Mouse (Mus musculus) lung, embryonic 14.5 days (tissue): ENCODE measurements at regions not wholly inside any gene's neighbourhood (a gene's known extent, or its start where the extent isn't known, plus 50 kb on each side); places are given as distances from the start of the nearest gene placed in this dataset.

Experiments
- ATAC-seq: fragments of 200-750 bp; cut with Nextera tagmentation; 2 replicates; pipeline ENCODE4 v1.8.0; 2017; ENCODE audit warnings: mild to moderate bottlenecking, moderate TSS enrichment, moderate library complexity; ENCODE audit not compliant: insufficient read depth
- DNase-seq: peaks from one replicate; pipeline ENCODE4 v3.0.0-alpha.2; 2015
- H3K27ac ChIP-seq: fragments of 300-500 bp; sonication (generic); 2 replicates; pipeline ENCODE4 v1.5.1; 2014; ENCODE audit warnings: low read depth, mild to moderate bottlenecking, moderate library complexity
- H3K27me3 ChIP-seq: fragments of 300-500 bp; sonication (generic); 2 replicates; pipeline ENCODE4 v1.6.1; 2014; ENCODE audit warnings: low read length, control low read depth; ENCODE audit not compliant: insufficient read depth
- H3K36me3 ChIP-seq: fragments of 300-500 bp; sonication (generic); 2 replicates; pipeline ENCODE4 v1.6.1; 2014; ENCODE audit warnings: control low read depth; ENCODE audit not compliant: insufficient read depth
- H3K4me1 ChIP-seq: fragments of 300-500 bp; sonication (generic); 2 replicates; pipeline ENCODE4 v1.6.1; 2014; ENCODE audit warnings: antibody characterized with exemption, control low read depth; ENCODE audit not compliant: insufficient read depth
- H3K4me2 ChIP-seq: fragments of 300-500 bp; sonication (generic); 2 replicates; pipeline ENCODE4 v1.6.1; 2014; ENCODE audit warnings: mild to moderate bottlenecking
- H3K4me3 ChIP-seq: fragments of 300-500 bp; sonication (generic); 2 replicates; pipeline ENCODE4 v1.5.1; 2014; ENCODE audit warnings: low read depth, low read length
- H3K9ac ChIP-seq: fragments of 300-500 bp; sonication (generic); 2 replicates; pipeline ENCODE4 v1.6.1; 2014
- H3K9me3 ChIP-seq: fragments of 300-500 bp; sonication (generic); 2 replicates; pipeline ENCODE4 v1.6.1; 2016; ENCODE audit warnings: low read depth, low read length, control low read depth
- CTCF ChIP-seq: IDR thresholded peaks from 2 replicates; pipeline ENCODE4 v1.5.1; 2016; ENCODE audit warnings: antibody characterized with exemption, low read depth
- WGBS: fragments of 180-500 bp; shearing (Covaris S2); extraction: QIAGEN DNeasy Blood & Tissue Kit; methylation state at CpG from one replicate; pipeline ENCODE4 v1.1.7; 2014; 5-methylcytosine and 5-hydroxymethylcytosine counted together

DNA sequence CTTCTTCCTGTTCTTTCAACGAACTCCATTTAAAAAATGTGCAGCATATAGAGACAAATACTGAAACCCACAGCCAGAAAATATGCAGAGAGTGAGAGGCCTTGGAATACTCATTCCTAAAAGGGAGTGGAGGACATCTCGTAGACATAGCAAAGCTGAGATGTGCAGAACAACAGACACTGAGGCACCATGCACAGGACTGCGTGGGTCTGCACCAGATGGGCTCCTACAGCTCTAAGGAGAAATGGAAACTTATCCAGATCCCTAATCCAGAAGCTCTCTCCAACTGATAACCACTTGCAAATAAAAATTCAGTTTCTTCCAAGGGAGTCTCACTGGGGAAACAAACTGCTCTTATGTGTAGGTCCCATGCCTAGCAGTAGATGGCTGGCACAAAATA is 101.6 kb downstream of the Slc25a24 start:
- DNase-seq (no peak), ATAC-seq (no peak)
- no peak for TF ChIP-seq CTCF
- no peaks in the 10 kb centered on the region for H3K9me3 ChIP-seq
- H3K4me3 ChIP-seq = no peak overlapping the region
- H3K27me3 ChIP-seq = no peaks in the 10 kb centered on the region
- H3K4me1 ChIP-seq = no peaks in the 10 kb centered on the region
- no peak overlapping the region for H3K4me2 ChIP-seq
- no peak overlapping the region for H3K9ac ChIP-seq
- H3K36me3 ChIP-seq = no peaks in the 10 kb centered on the region
- no peak overlapping the region for H3K27ac ChIP-seq
- WGBS = 78% methylated on average over 3 of the region's 3 CpGs

GRCm38 (mm10) chr3:109234275-109234674 is 106.2 kb upstream of the Vav3 start:
- Histone ChIP-seq H3K9me3 (no peaks in the 10 kb centered on the region), H3K9ac (no peak overlapping the region), H3K36me3 (no peaks in the 10 kb centered on the region), H3K27ac (no peak overlapping the region), H3K4me2 (no peak overlapping the region), H3K4me3 (no peak overlapping the region), H3K4me1 (no peaks in the 10 kb centered on the region), H3K27me3 (no peaks in the 10 kb centered on the region)
- WGBS = 41% methylated on average over 4 of the region's 4 CpGs
- ATAC-seq = no peak
- TF ChIP-seq CTCF = no peak
- no peak for DNase-seq

GRCm38 (mm10) chr3:109236918-109237317 is 103.5 kb upstream of the Vav3 start:
- H3K27me3 ChIP-seq = no peaks in the 10 kb centered on the region
- H3K4me3 ChIP-seq = no peak overlapping the region
- H3K9ac ChIP-seq = no peak overlapping the region
- no peaks in the 10 kb centered on the region for H3K36me3 ChIP-seq
- ATAC-seq = no peak
- no peak overlapping the region for H3K27ac ChIP-seq
- no peak for TF ChIP-seq CTCF
- DNase-seq = no peak
- H3K9me3 ChIP-seq = no peaks in the 10 kb centered on the region
- 74% methylated on average over 5 of the region's 5 CpGs for WGBS
- no peak overlapping the region for H3K4me2 ChIP-seq
- no peaks in the 10 kb centered on the region for H3K4me1 ChIP-seq

DNA sequence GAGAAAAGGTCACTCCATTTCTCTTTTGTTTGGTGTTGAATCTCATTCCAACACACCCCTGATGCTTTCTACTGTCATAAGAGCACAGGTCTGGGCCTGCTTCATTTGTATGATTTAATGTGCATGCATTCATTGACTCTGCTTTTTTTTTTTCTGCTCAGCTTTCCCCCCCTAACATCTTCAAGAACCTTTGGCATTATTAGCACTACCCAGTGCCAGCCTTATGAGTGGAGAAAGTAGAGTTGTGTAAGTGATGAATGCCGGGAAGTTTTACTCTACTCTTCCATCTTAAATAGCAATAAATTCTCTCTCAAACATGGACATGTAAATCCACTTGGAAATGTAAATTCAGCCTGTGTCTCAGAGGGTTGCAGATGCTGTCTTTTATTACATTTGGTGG is 97.0 kb upstream of the Vav3 start:
- Histone ChIP-seq H3K4me1 (no peaks in the 10 kb centered on the region), H3K27ac (no peak overlapping the region), H3K4me3 (no peak overlapping the region), H3K4me2 (no peak overlapping the region), H3K9ac (no peak overlapping the region), H3K9me3 (no peaks in the 10 kb centered on the region), H3K27me3 (no peaks in the 10 kb centered on the region), H3K36me3 (no peaks in the 10 kb centered on the region)
- TF ChIP-seq CTCF = no peak
- WGBS = 83% methylated on average over 1 of the region's 1 CpGs
- DNase-seq (no peak), ATAC-seq (no peak)

- Histone ChIP-seq H3K9me3 (no peaks in the 10 kb centered on the region), H3K27me3 (no peaks in the 10 kb centered on the region), H3K9ac (no peak overlapping the region), H3K4me2 (no peak overlapping the region), H3K4me1 (no peaks in the 10 kb centered on the region), H3K4me3 (no peak overlapping the region), H3K36me3 (no peaks in the 10 kb centered on the region), H3K27ac (no peak overlapping the region)
- ATAC-seq (no peak), DNase-seq (no peak)
- TF ChIP-seq CTCF = no peak
- 48% methylated on average over 1 of the region's 1 CpGs for WGBS
Measured at GRCm38 (mm10) chr3:109248801-109249200, 91.7 kb upstream of the Vav3 start.

DNA sequence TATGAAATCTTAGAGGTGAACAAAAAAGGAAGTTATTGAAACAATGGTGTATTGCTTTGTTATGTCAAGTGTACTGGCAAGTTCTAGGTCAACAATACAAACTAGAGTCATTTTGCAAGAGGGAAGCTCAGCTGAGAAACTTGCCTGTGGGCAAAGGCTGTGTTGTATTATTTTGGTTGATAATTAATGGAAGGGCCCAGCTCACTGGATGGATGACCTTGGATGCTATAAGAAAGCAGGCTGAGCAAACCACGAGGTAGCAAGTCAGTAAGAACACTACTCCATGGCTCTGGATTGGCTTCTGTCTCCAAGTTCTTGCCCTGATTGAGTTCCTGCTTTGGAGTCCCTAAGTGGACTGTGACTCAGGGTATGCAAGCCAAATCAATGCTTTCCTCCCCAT is 91.1 kb upstream of the Vav3 start:
- Histone ChIP-seq H3K4me1 (no peaks in the 10 kb centered on the region), H3K9ac (no peak overlapping the region), H3K4me3 (no peak overlapping the region), H3K27ac (no peak overlapping the region), H3K27me3 (no peaks in the 10 kb centered on the region), H3K9me3 (no peaks in the 10 kb centered on the region), H3K36me3 (no peaks in the 10 kb centered on the region), H3K4me2 (no peak overlapping the region)
- no peak for ATAC-seq
- no peak for DNase-seq
- TF ChIP-seq CTCF = no peak
- WGBS = 68% methylated on average over 1 of the region's 1 CpGs

GRCm38 (mm10) chr3:109249989-109250388 is 90.5 kb upstream of the Vav3 start:
- no peak overlapping the region for H3K4me3 ChIP-seq
- no peak for ATAC-seq
- no peaks in the 10 kb centered on the region for H3K9me3 ChIP-seq
- no peak overlapping the region for H3K9ac ChIP-seq
- no peak overlapping the region for H3K27ac ChIP-seq
- H3K4me1 ChIP-seq = no peaks in the 10 kb centered on the region
- 70% methylated on average over 2 of the region's 2 CpGs for WGBS
- H3K4me2 ChIP-seq = no peak overlapping the region
- no peaks in the 10 kb centered on the region for H3K36me3 ChIP-seq
- H3K27me3 ChIP-seq = no peaks in the 10 kb centered on the region
- no peak for TF ChIP-seq CTCF
- DNase-seq = no peak

- Histone ChIP-seq H3K9ac (no peak overlapping the region), H3K36me3 (no peaks in the 10 kb centered on the region), H3K27ac (no peak overlapping the region), H3K9me3 (no peaks in the 10 kb centered on the region), H3K4me2 (no peak overlapping the region), H3K4me1 (no peaks in the 10 kb centered on the region), H3K27me3 (no peaks in the 10 kb centered on the region), H3K4me3 (no peak overlapping the region)
- DNase-seq (peak; percentile 62), ATAC-seq (peak; percentile 84)
- 32% methylated on average over 1 of the region's 1 CpGs for WGBS
- TF ChIP-seq CTCF = no peak
Measured at GRCm38 (mm10) chr3:109251716-109252115, 88.7 kb upstream of the Vav3 start.
